Mouse (Mus musculus): ENCODE results near the gene Nfkbie.

Gene Nfkbie

DNA sequence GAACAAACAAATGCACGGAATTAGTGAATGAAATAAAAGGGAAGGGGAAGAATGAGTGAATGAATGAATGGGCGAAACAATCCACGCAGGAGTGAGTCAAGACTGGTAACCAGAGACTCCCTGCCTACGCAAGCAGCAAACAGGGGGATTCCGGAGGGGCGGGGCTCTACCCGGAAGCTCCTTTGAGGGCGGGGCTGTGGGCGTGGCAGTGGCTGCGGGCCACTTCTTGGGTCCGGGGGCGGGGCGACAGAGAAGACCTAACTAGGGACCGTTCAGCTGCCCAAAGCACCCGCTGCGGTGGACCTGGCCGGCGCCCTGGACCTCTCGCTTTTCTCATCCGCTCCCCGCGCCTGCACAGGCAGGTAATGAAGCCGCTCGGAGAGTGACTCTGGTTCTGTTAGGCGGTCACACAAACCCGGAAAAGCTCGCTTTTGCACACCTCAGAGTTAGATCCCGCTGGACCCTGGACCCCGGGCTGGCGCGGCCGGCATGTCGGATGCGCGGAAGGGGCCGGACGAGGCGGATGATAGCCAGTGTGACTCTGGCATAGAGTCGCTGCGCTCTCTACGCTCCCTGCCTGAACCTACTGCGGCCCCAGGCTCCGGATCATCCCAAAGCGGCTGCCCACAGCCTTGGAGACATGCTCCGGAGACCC is at the start of gene Nfkbie:
Gene Nfkbie (plus strand): TSS at position 252 of the 655 bp plus-strand sequence.
- DNase-seq (ENCODE audit: low spot score) = peak; percentile 96

DNA sequence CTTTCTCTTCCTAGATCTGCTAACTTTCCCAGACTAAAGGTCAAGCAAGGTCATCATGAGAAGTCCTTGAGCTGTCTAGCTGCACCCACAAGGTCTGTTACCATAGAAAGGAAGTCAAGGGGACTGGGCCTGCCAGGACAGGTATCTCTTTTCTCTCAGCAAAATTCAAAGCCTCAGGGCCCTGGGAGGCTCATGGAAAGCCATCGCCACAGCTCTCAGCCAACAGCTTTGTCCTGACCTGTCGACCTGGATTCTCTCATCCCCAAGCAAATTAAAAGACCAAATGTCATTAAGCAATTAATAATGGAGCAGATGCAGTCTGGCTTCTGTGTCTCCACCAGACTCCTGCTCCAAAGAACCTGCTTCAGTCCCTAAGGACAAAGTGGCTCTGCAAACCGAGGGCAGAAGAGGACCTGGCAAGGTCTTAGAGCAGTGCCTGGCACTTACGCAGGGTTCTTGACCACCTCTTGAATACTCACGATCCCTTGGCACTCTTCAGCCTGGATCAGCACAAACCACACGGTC is 49.5 kb upstream of the Nfkbie start:
- no peak for DNase-seq (ENCODE audit: low spot score)

DNA sequence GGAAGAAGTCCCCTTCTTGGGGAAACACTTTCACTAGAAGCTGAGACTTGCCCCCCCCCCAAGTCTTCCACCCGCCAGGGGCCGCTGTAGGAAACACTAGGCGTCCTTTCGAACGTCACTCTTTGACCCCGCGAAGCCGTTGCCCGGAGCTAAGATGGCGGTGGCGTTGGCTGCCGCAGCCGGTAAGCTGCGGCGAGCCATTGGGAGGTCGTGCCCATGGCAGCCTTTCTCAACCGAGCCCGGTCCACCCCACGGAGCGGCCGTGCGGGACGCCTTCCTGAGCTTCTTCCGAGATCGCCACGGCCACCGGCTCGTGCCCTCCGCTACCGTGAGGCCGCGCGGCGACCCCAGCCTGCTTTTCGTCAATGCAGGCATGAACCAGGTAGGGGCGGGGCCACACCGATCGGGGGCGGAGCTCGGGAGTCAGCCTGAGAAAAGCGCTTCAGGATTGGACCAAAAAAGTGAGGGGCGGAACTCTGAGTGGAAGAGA is 48.8 kb upstream of the Nfkbie start, which contains the start of gene Aars2:
Gene Aars2 (plus strand): TSS at position 142 of the 490 bp plus-strand sequence.
- DNase-seq (ENCODE audit: low spot score) = peak; percentile 96

DNA sequence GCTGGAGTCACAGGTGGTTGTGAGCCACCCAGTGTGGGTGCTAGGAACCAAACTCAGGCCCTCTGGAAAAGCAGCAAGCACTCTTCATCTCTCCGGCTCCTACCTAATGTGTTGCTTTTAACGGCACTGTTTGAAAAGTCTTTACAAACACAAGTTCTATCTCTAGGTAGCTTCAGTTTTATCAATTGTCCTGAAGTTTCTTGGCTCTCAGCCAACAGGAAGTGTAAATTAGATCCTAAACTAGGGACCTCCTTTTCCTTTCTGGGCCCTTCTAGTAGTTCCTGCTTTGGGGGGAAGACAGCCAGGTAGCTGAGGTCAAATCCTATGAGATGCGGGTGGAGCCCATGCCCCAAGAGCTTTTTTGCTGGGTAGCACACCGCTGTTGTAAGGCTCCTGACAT is 44.6 kb upstream of the Nfkbie start:
- DNase-seq (ENCODE audit: low spot score) = no peak

DNA sequence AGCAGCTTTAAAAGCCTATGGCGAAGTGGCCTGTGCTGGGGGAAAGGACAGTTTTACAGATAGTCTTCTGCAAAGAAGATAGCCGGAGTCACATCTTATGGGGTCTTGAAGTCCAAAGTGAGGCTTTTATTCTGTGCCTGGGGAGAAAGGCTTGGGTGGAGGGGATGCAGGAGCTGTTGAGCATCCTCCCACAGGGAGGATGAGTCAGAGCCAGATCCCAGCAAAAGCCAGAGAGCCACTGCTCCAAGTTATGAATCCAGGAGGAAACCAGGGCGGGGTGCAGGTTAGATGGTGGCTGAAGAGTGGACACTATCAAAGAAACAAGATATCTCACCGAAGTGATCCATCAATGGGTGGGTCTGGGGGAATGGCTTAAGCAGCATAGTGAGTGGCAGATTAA is 43.7 kb upstream of the Nfkbie start:
- no peak for DNase-seq (ENCODE audit: low spot score)

DNA sequence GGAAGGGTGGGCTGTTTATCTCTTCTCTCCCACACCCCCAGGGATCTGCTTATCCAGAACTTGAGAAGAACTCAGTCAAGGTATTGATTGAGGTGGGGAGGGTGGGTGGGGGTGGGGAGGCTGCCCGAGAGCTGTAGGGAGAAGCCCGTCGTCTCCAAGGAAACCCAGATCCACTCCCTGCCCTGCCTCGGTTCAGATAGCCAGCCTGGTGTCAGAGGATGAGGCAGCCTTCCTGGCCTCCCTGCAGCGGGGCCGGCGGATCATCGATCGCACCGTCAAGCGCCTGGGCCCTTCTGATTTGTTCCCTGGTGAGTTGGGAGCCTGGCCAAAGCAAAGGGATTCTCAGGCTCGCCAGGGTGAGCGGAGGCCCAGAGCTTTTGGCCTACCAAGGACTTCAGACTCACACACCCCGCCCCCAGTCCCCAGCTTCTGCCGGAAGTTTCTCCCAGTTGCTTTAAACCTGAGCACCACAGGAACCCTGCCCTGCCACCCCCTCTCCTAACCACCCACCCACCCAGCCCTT is 40.2 kb upstream of the Nfkbie start:
- no peak for DNase-seq (ENCODE audit: low spot score)

DNA sequence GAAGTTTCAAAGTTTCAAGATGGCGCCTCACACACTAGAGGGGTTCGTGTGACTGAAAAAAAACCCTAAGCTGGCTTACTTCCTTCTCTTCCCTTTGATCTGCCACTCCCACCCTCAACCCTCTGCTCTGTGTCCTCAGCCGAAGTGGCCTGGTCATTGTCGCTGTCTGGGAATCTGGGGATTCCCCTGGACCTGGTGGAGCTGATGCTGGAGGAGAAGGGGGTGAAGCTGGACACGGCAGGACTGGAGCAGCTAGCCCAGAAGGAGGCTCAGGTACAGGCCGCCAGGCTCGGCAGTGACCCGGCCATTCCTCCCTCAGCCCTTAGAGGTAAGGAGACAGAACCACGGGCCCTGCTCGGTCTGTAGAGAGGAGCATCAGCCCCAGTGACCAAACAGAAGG is 39.7 kb upstream of the Nfkbie start:
- no peak for DNase-seq (ENCODE audit: low spot score)

DNA sequence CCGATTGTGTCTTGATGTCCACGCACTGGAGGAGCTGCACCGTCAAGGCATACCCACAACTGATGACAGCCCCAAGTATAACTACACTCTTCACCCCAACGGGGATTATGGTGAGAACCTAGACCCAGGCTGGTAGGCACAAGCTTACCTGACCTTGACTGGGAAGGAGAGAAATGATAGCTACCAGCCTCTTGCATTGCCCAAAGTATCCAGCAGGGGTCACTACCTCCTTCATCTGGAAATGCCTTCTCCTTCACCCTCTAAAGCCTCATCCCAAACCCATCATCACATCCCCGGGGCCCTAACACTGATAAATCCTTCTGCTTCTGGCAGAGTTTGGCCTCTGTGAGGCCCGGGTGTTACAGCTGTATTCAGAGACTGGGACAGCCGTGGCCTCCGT is 39.0 kb upstream of the Nfkbie start:
- peak; percentile 72 for DNase-seq (ENCODE audit: low spot score)

DNA sequence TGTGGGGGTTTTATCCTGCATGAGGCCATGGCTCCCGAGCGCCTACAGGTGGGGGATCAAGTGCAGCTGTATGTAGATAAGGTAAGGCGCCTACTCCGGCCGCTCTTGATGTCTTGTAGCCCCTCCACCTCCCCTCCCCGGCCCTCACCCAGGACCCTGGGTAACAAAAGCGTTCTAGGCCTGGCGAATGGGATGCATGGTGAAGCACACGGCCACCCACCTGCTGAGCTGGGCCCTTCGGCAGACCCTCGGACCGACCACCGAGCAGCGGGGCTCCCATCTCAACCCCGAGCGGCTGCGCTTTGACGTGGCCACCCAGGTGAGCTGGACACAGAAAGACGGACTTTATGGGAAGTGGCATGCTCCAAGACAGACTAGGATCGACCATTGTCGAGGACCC is 38.4 kb upstream of the Nfkbie start:
- DNase-seq (ENCODE audit: low spot score) = no peak

DNA sequence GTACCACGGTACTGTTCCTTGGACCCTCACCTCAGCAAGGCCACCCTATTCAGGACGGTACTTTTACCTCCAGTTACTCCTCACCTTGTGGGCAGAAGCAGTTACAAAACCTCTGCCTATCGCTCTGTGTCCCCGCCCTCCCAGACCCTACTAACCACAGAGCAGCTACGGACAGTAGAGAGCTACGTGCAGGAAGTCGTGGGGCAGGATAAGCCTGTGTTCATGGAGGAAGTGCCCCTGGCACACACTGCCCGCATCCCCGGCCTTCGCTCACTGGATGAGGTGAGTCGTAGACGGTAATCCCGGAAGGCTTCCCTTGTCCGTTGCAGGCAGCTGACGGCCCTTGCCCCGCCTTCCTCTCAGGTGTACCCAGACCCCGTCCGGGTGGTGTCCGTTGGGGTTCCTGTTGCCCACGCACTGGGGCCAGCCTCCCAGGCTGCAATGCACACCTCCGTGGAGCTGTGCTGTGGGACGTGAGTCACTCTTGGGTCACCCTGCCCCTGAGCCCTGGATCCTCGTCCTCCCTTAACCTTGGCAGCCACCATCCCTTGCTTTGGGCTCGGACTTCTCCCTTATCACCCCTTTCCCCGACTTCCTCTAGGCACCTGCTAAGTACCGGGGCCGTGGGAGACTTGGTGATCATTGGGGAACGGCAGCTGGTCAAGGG is 37.8 kb upstream of the Nfkbie start:
- DNase-seq (ENCODE audit: low spot score) = no peak

DNA sequence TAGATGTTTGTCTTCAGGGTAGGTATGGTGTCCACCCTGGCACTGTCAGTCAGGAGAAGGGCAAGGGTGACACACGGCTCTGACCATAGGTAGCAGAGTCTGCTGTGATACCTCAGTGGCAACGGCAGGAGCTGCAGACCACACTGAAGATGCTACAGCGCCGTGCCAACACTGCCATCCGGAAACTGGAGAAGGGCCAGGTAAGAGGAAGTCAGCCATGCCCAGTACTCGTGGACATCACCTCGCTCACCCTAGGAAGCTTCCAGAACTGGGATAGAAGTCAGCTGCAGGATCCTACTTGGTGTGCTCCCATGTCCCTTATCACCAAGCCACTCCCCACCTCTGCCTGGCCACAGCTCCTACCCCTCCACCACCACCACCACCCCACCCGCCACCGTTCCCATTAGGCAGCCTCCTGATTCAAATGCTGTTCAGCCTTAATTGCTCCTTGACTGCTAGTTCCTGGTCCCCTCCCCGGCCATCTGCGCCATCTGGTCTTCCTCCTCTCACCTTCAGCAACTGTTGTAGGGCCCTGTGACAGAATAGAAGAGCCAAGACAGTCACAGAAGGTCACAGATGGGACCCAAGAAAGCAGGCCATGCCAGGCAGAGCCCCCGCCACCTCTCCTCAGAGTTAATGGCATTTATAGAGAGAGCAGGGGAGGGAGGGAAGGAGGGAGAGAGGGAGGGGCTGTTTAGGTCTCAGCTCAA is 36.6 kb upstream of the Nfkbie start:
- DNase-seq (ENCODE audit: low spot score) = no peak

DNA sequence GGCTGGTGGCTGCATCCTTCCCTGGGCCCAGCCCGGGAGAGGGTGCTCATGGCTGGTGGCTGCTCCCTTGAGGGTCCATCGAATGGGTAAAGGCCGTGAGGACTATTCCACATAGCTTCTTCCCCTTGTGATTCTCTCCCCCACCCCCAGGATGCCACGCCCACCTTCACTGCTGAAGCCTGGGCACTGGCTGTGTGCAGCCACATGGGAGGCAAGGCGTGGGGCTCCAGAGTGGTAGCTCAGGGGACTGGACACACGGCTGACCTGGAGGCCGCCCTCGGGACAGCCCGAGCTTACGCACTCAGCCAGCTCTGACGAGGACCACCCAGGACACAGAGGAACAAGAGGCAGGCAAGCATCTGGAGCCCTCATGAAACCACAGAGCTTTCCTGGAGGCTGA is 35.4 kb upstream of the Nfkbie start:
- no peak for DNase-seq (ENCODE audit: low spot score)

DNA sequence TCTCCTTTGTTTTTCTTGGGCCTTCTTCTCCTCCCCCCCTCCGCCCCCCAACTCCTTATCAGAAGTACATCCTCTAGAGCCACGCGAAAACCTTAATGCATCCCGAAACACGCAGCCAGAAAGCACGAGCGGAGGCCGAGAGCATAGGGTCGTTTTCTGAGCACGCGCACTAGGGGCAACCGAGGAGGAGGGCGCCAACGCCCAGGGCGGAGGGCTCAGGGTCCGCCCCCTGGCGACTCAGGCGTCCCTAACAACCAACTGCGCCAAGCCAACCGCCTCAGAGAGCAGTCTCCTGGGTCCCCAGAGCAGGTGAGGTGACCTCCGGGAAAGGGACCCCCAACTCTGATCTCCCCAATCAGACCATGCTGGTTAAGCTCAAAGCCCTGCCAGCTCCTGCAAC is 32.2 kb upstream of the Nfkbie start, which contains the start of gene Tcte1:
Gene Tcte1 (plus strand): TSS at position 172 of the 400 bp plus-strand sequence.
- DNase-seq (ENCODE audit: low spot score) = no peak

DNA sequence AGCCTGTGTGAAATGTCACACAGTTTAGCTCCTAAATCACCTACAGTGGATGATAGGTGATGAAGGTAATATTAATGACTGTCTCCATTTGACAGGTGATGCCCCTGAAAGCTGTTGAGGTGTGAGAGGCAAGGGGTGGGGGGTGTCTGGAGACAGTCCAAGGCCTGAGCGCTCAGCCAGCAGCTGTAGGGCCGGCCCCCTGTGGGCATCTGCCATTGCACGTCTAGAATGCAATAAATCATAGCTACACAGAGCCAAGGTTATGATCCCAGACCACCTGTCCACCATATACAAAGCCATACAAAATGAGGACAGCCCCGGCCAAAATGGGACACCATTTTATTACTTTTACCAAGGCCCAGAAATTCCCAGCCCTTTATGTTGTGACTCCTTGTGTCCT is 30.5 kb upstream of the Nfkbie start:
- DNase-seq (ENCODE audit: low spot score) = no peak

DNA sequence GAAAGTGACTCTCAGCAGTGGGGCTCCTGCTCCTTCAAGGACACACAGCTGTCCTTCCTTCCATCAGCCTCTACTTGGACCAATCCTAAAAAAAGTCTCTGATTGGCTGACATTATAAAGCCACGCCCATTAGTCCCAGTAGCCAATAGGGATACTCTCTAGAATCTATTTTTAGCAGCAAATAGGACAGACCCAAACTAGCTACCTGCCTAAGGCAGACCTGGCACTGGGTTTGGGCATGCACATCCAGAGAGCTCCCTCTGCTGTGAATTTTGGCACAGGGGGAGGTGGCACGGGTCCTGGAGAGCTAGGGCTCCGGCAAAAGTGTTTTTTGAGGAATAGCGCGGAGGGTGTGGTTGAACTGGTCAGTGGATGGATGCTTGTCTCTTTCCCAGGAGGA is 28.9 kb upstream of the Nfkbie start:
- DNase-seq (ENCODE audit: low spot score) = no peak

DNA sequence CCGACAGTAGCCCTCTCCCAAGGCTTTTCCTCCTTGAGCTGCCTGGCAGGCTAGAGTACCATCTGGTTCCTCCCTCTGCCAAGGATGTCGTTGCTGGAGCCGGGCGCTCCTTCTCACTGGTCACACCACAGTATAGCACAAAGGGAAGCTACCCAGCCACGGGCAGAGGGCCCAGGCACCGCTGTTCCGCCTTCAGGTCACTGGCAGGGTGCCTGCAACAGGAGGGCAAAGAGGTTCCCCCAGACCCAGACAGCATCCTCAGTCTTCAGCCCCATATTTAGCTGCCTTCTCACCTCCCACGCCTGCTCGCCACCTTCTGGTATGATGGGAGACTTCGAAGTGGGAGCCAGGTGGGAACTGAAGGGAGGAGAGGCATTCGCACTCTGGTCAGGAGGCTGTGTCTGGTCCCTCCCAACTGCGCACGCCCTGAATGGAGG is 25.1 kb upstream of the Nfkbie start:
- no peak for DNase-seq (ENCODE audit: low spot score)

DNA sequence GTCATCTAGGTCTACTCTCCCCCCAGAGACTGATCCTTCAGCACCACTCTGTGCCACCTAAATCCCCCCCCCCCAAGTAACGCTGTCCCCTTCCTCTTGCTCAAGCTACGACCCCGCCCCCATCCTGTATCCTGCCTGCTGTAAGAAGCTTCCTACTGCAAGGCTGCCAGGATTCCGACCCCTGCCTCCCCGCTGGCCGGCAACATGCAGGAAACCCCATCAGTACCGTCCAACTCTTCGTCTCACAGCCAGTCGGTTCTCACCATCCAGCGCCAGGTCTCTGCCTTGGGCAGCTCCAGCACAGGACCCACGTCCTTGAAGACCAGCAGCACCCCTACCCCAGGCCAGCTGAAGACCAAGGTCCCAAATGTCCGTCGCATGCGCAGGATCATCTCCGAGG is 22.6 kb upstream of the Nfkbie start:
- no peak for DNase-seq (ENCODE audit: low spot score)

DNA sequence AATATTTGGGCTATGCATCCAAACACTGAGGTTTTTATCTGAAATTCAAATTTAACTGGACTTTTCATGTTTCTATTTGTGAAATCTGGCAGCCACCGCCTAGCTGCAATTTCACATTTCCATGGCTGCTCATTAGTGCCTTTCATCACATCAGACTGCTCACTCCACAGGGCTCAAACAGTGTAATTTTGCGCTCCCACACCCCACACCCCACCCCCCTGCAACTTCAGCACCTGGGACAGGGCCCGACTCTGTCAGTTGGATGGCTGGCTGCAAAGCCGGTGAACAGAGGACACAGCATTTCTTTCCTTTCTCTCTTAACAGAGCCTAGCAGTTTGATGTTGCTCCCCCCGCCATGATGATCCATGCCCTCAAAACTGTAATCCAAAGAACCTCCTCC is 19.2 kb upstream of the Nfkbie start:
- no peak for DNase-seq (ENCODE audit: low spot score)

DNA sequence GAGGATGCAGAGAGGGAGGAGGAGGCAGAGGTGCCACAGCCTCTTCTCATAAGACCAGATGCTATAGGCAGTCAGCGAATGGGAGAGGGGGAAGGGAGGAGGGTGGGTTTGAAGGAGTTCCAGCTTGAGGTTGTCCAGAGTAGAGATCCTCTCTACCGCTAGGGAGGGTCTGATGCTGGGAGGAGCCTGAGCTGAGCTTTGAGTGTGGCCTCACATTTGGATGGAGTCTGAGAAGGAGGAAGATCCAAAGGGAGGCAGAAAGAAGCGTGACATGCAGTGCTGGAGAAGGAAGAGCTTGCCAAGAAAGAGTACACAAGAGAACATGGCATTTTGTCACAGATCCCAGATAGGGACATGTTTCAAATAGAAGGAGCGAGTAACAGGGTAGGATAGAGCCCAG is 17.1 kb upstream of the Nfkbie start:
- DNase-seq (ENCODE audit: low spot score) = no peak

DNA sequence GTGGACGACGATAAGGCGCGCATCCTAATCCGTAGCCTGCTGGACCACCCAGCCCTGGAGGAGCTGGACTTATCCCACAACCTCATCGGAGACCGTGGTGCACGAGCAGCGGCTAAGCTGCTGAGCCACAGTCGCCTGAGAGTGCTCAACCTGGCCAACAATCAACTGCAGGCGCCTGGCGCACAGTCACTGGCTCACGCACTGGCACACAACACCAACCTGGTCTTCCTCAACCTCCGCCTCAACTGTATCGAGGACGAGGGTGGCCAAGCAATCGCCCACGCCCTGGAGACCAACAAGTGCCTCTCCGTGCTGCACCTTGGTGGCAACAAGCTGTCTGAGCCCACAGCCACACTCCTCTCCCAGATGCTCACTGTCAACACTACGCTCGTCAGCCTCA is 15.8 kb upstream of the Nfkbie start:
- no peak for DNase-seq (ENCODE audit: low spot score)

DNA sequence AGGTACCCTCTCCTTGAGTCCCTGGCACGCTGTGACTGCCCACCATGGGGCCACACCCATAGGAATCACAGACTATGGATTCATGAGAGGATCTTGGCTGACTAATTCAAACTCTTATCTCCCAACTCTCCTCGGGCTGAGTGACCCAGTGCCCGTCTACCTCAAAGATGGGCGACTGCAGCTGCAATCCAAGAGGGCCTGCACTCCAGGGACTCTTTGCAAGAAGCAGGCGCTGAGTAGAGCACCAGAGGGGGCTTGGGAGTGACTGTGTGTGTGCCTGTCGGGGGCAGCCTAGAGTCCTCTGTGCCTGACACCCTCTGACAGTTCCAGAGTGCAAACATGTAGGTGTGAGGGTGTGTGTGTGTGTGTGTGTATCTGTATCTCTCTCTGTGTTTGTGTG is 13.4 kb upstream of the Nfkbie start:
- no peak for DNase-seq (ENCODE audit: low spot score)

DNA sequence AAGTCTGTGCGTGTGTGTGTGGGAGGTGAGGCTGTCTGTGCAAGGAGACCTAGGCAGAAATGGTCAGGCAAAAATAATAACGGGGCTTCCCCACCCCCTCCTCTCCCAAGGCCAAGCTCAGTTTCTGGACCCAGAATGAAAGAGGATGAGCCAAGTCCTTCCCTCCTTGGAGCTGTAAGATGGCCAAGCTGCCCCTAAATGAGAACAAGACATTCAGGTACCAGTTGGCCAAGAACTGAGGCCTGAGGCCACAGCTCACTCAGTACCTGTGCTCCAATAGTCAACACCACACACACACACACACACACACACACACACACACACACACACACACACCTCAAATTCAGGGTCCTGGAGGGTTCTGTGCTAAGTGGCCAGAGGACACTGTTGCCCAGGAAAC is 12.8 kb upstream of the Nfkbie start:
- no peak for DNase-seq (ENCODE audit: low spot score)

DNA sequence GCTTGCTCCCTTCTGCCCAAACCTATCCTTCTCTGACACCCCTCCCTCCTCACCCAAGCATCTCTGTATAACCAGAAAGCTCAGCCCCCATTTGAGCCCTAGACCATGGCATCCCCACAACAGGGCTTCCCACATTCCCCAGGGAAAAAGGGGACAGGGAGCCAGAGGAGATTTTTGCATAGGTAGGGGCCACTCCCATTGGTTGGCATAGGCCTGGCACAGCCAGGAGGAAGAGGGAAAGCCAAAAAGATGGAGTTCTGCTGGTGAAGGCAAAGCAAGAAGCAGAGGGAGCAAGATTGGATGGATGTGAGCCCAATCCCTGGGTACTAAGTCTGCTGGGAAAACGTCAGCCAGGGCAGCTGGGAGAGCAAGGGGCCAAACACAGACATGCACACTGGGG is 12.4 kb upstream of the Nfkbie start:
- DNase-seq (ENCODE audit: low spot score) = no peak
